Mouse (Mus musculus): ENCODE measurements around the gene Sik2. TPM values are rescaled to one million over a fixed set of nuclear protein-coding genes. Genes with fewer than 3 reads are reported as not detected.

Gene Sik2
- polyA plus RNA-seq, 1 experiment: 10.5 TPM

GRCm38 (mm10) chr9:50877431-50877830 is 131.4 kb downstream of the Sik2 start:
- Histone ChIP-seq H3K27me3 (ENCODE audit: control insufficient read depth, insufficient read depth, insufficient read length) (no peaks in the 10 kb centered on the region), H3K79me2 (ENCODE audit: control insufficient read depth, insufficient read depth) (no peaks in the 10 kb centered on the region), H3K4me2 (ENCODE audit: low read depth) (no peak overlapping the region), H3ac (ENCODE audit: control insufficient read depth, insufficient read length) (no peak overlapping the region), H3K36me3 (ENCODE audit: control insufficient read depth, insufficient read depth) (peaks cover 37% of the 10 kb centered on the region), H3K4me3 (no peak overlapping the region)
- TF ChIP-seq MYOG (IDR thresholded peaks at IDR 0.05; ENCODE audit: control insufficient read depth in 1 of 3, insufficient read depth in 1 of 3, insufficient read length in 2 of 3, low read depth in 2 of 3) (peak in 1 of 3 experiments; percentile 11), SRF (IDR thresholded peaks at IDR 0.05; ENCODE audit: control insufficient read depth, insufficient read length, low read depth) (no peak)

GRCm38 (mm10) chr9:50876287-50876686 is 132.6 kb downstream of the Sik2 start:
- H3ac ChIP-seq (ENCODE audit: control insufficient read depth, insufficient read length): no peak overlapping the region
- no peaks in the 10 kb centered on the region for H3K79me2 ChIP-seq (ENCODE audit: control insufficient read depth, insufficient read depth)
- H3K4me3 ChIP-seq: no peak overlapping the region
- no peak for TF ChIP-seq TCF3 (IDR thresholded peaks at IDR 0.05; ENCODE audit: insufficient read length, low read depth)
- TF ChIP-seq SRF (IDR thresholded peaks at IDR 0.05; ENCODE audit: control insufficient read depth, insufficient read length, low read depth): no peak
- no peaks in the 10 kb centered on the region for H3K27me3 ChIP-seq (ENCODE audit: control insufficient read depth, insufficient read depth, insufficient read length)
- H3K4me2 ChIP-seq (ENCODE audit: low read depth): no peak overlapping the region
- H3K36me3 ChIP-seq (ENCODE audit: control insufficient read depth, insufficient read depth): peaks cover 31% of the 10 kb centered on the region

DNA sequence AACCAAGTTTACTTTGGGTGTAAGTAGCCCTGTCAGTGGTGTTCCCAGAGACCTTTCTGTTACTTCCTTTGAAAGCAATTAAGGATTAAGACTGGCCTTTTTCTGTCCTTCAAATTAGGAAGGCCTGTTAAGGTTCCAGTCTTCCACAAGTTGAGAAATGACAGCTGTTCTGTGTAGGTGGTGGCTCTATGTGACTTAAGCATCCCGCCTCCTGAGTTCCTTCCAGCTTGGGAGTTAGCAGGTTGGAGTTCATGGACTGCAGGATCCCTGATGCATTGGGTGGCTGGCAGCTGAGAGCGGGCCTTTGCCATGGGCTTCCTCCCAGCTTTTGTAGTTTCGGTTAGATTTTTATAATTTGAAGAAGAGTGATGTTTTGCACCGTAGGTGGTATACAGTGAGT is 133.4 kb downstream of the Sik2 start:
- no peak overlapping the region for H3ac ChIP-seq (ENCODE audit: control insufficient read depth, insufficient read length)
- H3K79me2 ChIP-seq (ENCODE audit: control insufficient read depth, insufficient read depth): no peaks in the 10 kb centered on the region
- TF ChIP-seq TCF3 (IDR thresholded peaks at IDR 0.05; ENCODE audit: insufficient read length, low read depth) (no peak), MYOG (IDR thresholded peaks at IDR 0.05; ENCODE audit: control insufficient read depth in 1 of 3, insufficient read depth in 1 of 3, insufficient read length in 2 of 3, low read depth in 2 of 3) (no peak), MYOD1 (IDR thresholded peaks at IDR 0.05; ENCODE audit: control insufficient read depth in 1 of 3, insufficient read length in 2 of 3, low read depth in 2 of 3) (peak in 1 of 3 experiments; percentile 36), POLR2A (IDR thresholded peaks at IDR 0.05; ENCODE audit: insufficient read length, low read depth) (no peak)
- H3K27me3 ChIP-seq (ENCODE audit: control insufficient read depth, insufficient read depth, insufficient read length): no peaks in the 10 kb centered on the region
- no peak overlapping the region for H3K4me2 ChIP-seq (ENCODE audit: low read depth)
- H3K36me3 ChIP-seq (ENCODE audit: control insufficient read depth, insufficient read depth): peaks cover 23% of the 10 kb centered on the region
- no peak overlapping the region for H3K4me3 ChIP-seq

DNA sequence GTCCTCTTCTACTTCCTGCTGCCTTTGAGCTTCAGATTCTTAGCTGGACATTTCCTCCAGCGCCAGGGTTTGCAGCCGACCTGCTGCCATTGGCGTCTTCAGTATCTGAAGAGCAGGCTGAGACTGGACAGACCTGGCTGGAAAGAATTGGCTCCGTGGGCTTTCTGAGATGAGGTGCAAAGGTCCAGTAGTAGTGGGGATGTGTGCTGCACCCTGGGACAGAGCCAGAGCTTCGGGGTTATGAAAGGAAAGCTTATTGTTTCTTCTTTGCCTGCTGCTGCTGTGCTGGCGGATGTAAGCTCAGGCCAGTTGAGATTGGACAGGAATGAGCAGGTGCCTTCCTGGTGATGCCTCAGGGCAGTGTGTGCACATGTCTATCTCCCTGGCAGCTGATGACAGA is 134.8 kb downstream of the Sik2 start:
- Histone ChIP-seq H3ac (ENCODE audit: control insufficient read depth, insufficient read length) (no peak overlapping the region), H3K4me2 (ENCODE audit: low read depth) (no peak overlapping the region), H3K36me3 (ENCODE audit: control insufficient read depth, insufficient read depth) (peaks cover 18% of the 10 kb centered on the region), H3K27me3 (ENCODE audit: control insufficient read depth, insufficient read depth, insufficient read length) (no peaks in the 10 kb centered on the region), H3K4me3 (no peak overlapping the region), H3K79me2 (ENCODE audit: control insufficient read depth, insufficient read depth) (no peaks in the 10 kb centered on the region)
- TF ChIP-seq MYOD1 (IDR thresholded peaks at IDR 0.05; ENCODE audit: control insufficient read depth in 1 of 3, insufficient read length in 2 of 3, low read depth in 2 of 3) (peak in 1 of 3 experiments; percentile 13), SRF (IDR thresholded peaks at IDR 0.05; ENCODE audit: control insufficient read depth, insufficient read length, low read depth) (no peak), CEBPB (IDR thresholded peaks at IDR 0.05; ENCODE audit: insufficient read depth, poor library complexity, severe bottlenecking) (no peak)

DNA sequence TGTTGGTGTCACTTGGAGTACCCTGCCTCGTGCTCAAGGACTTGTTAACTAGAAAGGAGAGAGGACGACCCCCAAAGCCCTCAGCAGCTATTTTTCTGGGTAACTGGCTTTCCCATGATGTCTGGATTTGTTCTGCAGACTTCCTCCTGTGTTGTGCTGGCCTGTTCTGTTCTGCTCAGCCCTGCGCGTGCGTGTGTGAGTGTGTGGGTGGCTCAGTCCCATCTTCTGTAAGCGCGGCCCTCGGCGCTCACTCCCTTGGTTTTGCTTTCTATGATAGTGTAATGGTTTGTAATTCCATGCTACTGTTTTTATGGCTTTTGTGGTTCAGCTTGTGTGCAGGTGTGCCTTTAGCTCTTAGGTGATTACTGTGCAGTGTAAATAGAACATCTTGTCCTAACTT is 135.7 kb downstream of the Sik2 start:
- H3K4me2 ChIP-seq (ENCODE audit: low read depth): no peak overlapping the region
- H3ac ChIP-seq (ENCODE audit: control insufficient read depth, insufficient read length): no peak overlapping the region
- H3K4me3 ChIP-seq: no peak overlapping the region
- peaks cover 14% of the 10 kb centered on the region for H3K36me3 ChIP-seq (ENCODE audit: control insufficient read depth, insufficient read depth)
- H3K27me3 ChIP-seq (ENCODE audit: control insufficient read depth, insufficient read depth, insufficient read length): no peaks in the 10 kb centered on the region
- H3K79me2 ChIP-seq (ENCODE audit: control insufficient read depth, insufficient read depth): no peaks in the 10 kb centered on the region
- TF ChIP-seq USF1 (IDR thresholded peaks at IDR 0.05; ENCODE audit: low read depth) (no peak), MYOG (IDR thresholded peaks at IDR 0.05; ENCODE audit: control insufficient read depth in 1 of 3, insufficient read depth in 1 of 3, insufficient read length in 2 of 3, low read depth in 2 of 3) (no peak), CEBPB (IDR thresholded peaks at IDR 0.05; ENCODE audit: insufficient read depth, poor library complexity, severe bottlenecking) (no peak), MAX (IDR thresholded peaks at IDR 0.05; ENCODE audit: low read depth) (no peak), TCF3 (IDR thresholded peaks at IDR 0.05; ENCODE audit: insufficient read length, low read depth) (no peak), POLR2AphosphoS2 (IDR thresholded peaks at IDR 0.05; ENCODE audit: insufficient read length, low read depth) (no peak), POLR2A (IDR thresholded peaks at IDR 0.05; ENCODE audit: insufficient read length, low read depth) (no peak), E2F4 (IDR thresholded peaks at IDR 0.05; ENCODE audit: insufficient read depth) (no peak), REST (IDR thresholded peaks at IDR 0.05; ENCODE audit: insufficient read depth, insufficient read length) (no peak), TCF12 (IDR thresholded peaks at IDR 0.05; ENCODE audit: insufficient read depth, poor library complexity, severe bottlenecking) (no peak), MYOD1 (IDR thresholded peaks at IDR 0.05; ENCODE audit: control insufficient read depth in 1 of 3, insufficient read length in 2 of 3, low read depth in 2 of 3) (no peak), SRF (IDR thresholded peaks at IDR 0.05; ENCODE audit: control insufficient read depth, insufficient read length, low read depth) (no peak)

GRCm38 (mm10) chr9:50868182-50868581 is 140.7 kb downstream of the Sik2 start:
- peaks cover 21% of the 10 kb centered on the region for H3K36me3 ChIP-seq (ENCODE audit: control insufficient read depth, insufficient read depth)
- no peaks in the 10 kb centered on the region for H3K79me2 ChIP-seq (ENCODE audit: control insufficient read depth, insufficient read depth)
- no peaks in the 10 kb centered on the region for H3K27me3 ChIP-seq (ENCODE audit: control insufficient read depth, insufficient read depth, insufficient read length)
- H3ac ChIP-seq (ENCODE audit: control insufficient read depth, insufficient read length): no peak overlapping the region
- H3K4me3 ChIP-seq: no peak overlapping the region
- no peak for TF ChIP-seq POLR2A (IDR thresholded peaks at IDR 0.05; ENCODE audit: insufficient read length, low read depth)
- no peak overlapping the region for H3K4me2 ChIP-seq (ENCODE audit: low read depth)
